Mouse (Mus musculus) forebrain, embryonic 16.5 days (tissue): ENCODE data around the gene Scgb1c1. TPM values are rescaled to one million over a fixed set of nuclear protein-coding genes. Genes with fewer than 3 reads are reported as not detected.

ENCODE experiments used
- ATAC-seq: fragments of 200-750 bp; cut with Nextera tagmentation; 2 replicates; pipeline ENCODE4 v1.8.0; 2017; ENCODE audit warnings: mild to moderate bottlenecking, moderate library complexity
- H3K27ac ChIP-seq: fragments of 300-500 bp; sonication (generic); 2 replicates; pipeline ENCODE4 v1.5.1; 2014; ENCODE audit warnings: low read length, control low read depth
- H3K27me3 ChIP-seq: fragments of 300-500 bp; sonication (generic); replicated peaks from 2 replicates; pipeline ENCODE4 v1.6.1; 2014; ENCODE audit warnings: low read length; ENCODE audit not compliant: control insufficient read depth, insufficient read depth
- H3K36me3 ChIP-seq: fragments of 300-500 bp; sonication (generic); 2 replicates; pipeline ENCODE4 v1.6.1; 2014; ENCODE audit not compliant: control insufficient read depth, insufficient read depth
- H3K4me1 ChIP-seq: fragments of 300-500 bp; sonication (generic); replicated peaks from 2 replicates; pipeline ENCODE4 v1.6.1; 2014; ENCODE audit warnings: low read length; ENCODE audit not compliant: control insufficient read depth, insufficient read depth
- H3K4me2 ChIP-seq: fragments of 300-500 bp; sonication (generic); 2 replicates; pipeline ENCODE4 v1.6.1; 2014; ENCODE audit warnings: mild to moderate bottlenecking, low read length, control low read depth
- H3K4me3 ChIP-seq: fragments of 300-500 bp; sonication (generic); replicated peaks from 2 replicates; pipeline ENCODE4 v1.5.1; 2014; ENCODE audit warnings: mild to moderate bottlenecking, low read length, control low read depth
- H3K9ac ChIP-seq: fragments of 300-500 bp; sonication (generic); replicated peaks from 2 replicates; pipeline ENCODE4 v1.6.1; 2014; ENCODE audit warnings: low read depth, low read length, control low read depth
- H3K9me3 ChIP-seq: fragments of 300-500 bp; sonication (generic); 2 replicates; pipeline ENCODE4 v1.6.1; 2016; ENCODE audit warnings: low read length; ENCODE audit not compliant: control insufficient read depth
- WGBS: fragments of 180-500 bp; shearing (Covaris S2); extraction: QIAGEN DNeasy Blood & Tissue Kit; methylation state at CpG from one replicate; pipeline ENCODE4 v1.1.7; 2014; 5-methylcytosine and 5-hydroxymethylcytosine counted together
- polyA plus RNA-seq: library from polyadenylated mRNA; unstranded; fragments of >200 nt; fragmentation: Nextera tagmentation; extraction: Ambion mirVana; gene quantifications from 2 replicates; pipeline ENCODE4 v1.2.1, GENCODE M21; 2015

The Scgb1c1 gene
- polyA plus RNA-seq, 1 experiment from 2014 or later = not detected

DNA sequence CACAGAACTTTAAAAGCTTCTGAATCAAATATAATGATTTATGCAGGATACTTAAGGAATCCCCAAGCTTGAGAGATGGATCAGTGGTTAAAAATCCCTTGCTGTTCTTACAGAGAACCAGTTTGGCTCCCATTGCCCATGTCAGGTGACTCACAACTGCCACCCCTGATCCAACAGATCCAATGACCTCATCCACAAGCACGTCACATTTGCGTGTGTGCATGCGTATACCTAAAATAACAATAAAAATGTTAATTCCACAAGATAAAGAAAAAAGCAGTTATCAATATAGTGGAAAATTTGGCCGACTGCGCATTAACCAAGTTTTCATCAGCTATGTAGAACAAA, 24.1 kb upstream of the Scgb1c1 start:
- H3K4me3 ChIP-seq = peak overlapping the region; percentile 55
- ATAC-seq = peak; percentile 71
- H3K4me2 ChIP-seq = peak overlapping the region; percentile 76
- peaks cover 9% of the 10 kb centered on the region for H3K27me3 ChIP-seq
- 39% methylated on average over 5 of the region's 5 CpGs for WGBS
- peaks cover 10% of the 10 kb centered on the region for H3K4me1 ChIP-seq
- H3K9ac ChIP-seq = peak overlapping the region; percentile 57
- peak overlapping the region; percentile 38 for H3K27ac ChIP-seq
- H3K9me3 ChIP-seq = no peaks in the 10 kb centered on the region
- H3K36me3 ChIP-seq = no peaks in the 10 kb centered on the region

DNA sequence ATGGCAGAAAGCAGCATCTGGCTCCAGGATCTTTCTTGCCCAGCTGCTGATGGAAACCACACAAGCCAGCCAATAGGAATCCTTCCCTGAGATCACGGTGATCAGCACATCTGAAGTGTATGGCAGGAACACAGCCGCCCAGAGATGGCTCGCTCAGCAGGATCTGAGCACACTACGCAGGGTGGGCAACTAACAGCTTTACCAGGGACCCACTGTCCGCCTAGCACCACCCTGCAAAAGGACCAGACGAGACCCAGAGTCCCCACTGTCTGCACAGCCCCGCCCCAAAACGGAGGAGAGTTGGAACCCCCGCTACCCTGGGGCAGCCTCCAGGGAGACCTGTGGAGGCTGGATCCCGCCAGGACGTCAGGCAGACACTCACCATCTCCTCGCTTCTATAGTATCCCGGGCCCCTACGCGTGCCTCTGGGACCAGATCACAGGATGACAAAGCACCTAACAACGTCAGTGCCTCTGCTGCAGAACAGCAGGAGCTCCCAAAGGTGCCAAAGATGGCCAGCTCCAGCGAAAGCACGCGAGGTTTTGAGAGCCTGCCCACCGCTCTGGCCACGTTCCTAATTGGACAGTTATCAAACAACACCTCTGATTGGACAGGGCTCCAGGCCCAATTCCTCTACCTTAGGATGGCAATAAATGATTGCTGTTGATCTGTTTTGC, 23.6 kb upstream of the Scgb1c1 start, which contains the start of gene Zfp941:
Gene Zfp941 (minus strand): TSS at position 526 of the 677 bp plus-strand sequence.
- WGBS = under 1% methylated on average over 21 of the region's 21 CpGs
- Histone ChIP-seq H3K4me3 (peak within 1 kb of the TSS; percentile 55), H3K27me3 (peaks cover 9% of the 10 kb centered on the region), H3K36me3 (no peaks in the 10 kb centered on the region), H3K4me1 (peaks cover 10% of the 10 kb centered on the region), H3K27ac (peak within 1 kb of the TSS; percentile 38), H3K9ac (peak within 1 kb of the TSS; percentile 57), H3K4me2 (peak within 1 kb of the TSS; percentile 76), H3K9me3 (no peaks in the 10 kb centered on the region)
- ATAC-seq = peak; percentile 94

DNA sequence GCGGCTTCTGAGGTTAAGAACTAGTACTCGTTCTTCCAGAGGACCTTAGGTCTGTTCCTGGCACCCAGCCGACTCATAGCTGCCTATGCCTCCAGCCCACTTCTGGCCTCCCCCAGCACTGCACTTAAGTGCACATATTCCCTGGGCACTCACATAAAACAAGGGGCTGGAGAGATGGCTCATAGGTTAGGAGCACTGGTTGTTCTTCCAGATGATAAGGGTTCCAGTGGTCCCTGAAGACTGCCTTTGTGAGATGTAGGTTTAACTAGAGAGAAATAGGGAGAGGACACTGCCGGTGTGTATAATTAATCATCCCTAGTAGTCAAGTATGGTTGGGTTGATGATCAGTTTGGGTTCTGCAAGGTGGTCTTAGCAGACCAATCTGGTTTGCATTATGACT, 22.6 kb upstream of the Scgb1c1 start:
- no peak overlapping the region for H3K4me2 ChIP-seq
- peaks cover 9% of the 10 kb centered on the region for H3K27me3 ChIP-seq
- H3K9me3 ChIP-seq = no peaks in the 10 kb centered on the region
- no peak overlapping the region for H3K9ac ChIP-seq
- 96% methylated on average over 4 of the region's 4 CpGs for WGBS
- no peak overlapping the region for H3K4me3 ChIP-seq
- no peak overlapping the region for H3K27ac ChIP-seq
- peaks cover 10% of the 10 kb centered on the region for H3K4me1 ChIP-seq
- ATAC-seq = no peak
- no peaks in the 10 kb centered on the region for H3K36me3 ChIP-seq

DNA sequence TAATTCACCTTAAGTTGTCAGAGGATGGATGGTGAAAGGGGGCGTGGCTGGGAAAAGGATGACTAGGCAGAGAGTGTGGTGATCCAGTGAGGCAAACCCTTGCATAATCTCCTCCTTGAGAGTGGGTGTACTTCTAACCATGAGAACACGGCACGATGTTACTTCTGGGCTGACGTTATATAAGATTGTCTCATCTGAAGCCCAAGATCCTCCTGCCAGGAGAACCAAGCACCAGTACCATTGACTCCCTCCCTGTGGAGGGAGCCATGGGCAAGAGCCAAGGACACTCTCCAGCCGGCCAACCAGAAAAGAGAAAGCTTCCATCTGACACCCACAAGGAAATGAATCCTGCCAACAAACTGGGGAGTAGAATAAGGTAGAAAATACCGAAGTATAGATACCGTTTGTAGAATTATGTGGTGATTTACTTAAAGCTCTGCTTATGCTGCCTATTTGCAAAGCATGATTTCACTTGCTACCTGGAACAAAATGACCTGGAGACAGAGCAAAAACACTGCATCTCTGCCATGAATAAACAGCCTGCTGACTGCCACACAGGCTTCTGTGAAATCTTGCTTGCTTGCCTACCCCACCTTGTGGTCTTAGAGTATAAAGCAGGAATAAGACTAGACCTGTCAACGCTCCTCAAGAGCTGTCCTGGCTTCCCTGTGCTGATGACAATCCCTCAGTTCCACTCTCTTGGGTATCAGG, 17.0 kb upstream of the Scgb1c1 start:
- no peaks in the 10 kb centered on the region for H3K9me3 ChIP-seq
- peaks cover 5% of the 10 kb centered on the region; the same call in 1 of the 2 replicates for H3K27me3 ChIP-seq
- H3K27ac ChIP-seq = no peak overlapping the region
- 34% methylated on average over 8 of the region's 8 CpGs for WGBS
- H3K36me3 ChIP-seq = no peaks in the 10 kb centered on the region
- H3K4me3 ChIP-seq = no peak overlapping the region
- no peaks in the 10 kb centered on the region for H3K4me1 ChIP-seq
- no peak overlapping the region for H3K4me2 ChIP-seq
- no peak overlapping the region for H3K9ac ChIP-seq
- ATAC-seq = 0 out of 2 replicates have a peak, but pooled peaks have one; percentile 43

DNA sequence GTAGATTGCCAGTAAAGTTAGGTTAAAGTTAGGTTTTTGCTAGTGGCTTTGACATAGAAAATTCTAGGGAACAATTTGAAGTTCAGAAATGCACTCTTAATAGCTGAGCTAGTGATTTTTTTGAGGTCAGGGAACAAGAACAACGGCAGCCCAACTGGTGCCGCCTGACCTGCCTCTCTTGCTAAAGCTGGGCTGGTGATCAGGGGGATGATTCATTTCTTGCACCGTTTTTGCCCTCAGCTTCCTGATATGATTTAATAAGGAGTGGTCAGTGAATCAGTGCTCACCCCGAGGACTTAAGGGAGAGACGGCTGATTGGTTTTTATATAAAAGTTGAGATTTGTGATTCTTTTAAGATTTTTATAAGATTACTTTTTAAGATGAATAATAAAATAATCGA, 13.9 kb upstream of the Scgb1c1 start:
- ATAC-seq = no peak

DNA sequence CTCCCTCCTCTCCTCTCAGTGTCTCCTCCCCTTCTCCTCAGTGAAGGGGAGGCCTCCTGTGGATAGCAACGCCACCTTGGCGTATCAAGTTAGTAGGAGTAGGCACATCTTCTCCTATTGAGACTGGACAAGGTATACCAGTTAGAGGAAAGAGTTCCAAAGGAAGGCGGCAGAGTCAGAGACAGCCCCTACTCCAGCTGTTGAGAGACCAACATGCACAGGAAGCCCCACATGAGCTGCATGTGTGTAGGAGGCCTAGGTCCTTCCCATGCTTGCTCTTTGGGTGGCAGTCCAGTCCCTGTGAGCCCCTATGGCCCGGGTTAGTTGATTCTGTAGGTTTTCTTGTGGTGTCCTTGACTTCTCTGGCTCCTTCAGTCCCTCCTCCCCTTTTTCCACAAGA, 12.0 kb upstream of the Scgb1c1 start:
- no peaks in the 10 kb centered on the region for H3K27me3 ChIP-seq
- ATAC-seq = no peak

More for the DNA sequence above, 13.9 kb upstream of the Scgb1c1 start:
- no peaks in the 10 kb centered on the region for H3K9me3 ChIP-seq
- no peak overlapping the region for H3K4me2 ChIP-seq
- H3K27ac ChIP-seq = no peak overlapping the region
- 79% methylated on average over 6 of the region's 6 CpGs for WGBS
- H3K4me3 ChIP-seq = no peak overlapping the region
- H3K9ac ChIP-seq = no peak overlapping the region
- H3K27me3 ChIP-seq = no peaks in the 10 kb centered on the region
- H3K4me1 ChIP-seq = no peaks in the 10 kb centered on the region
- H3K36me3 ChIP-seq = no peaks in the 10 kb centered on the region

DNA sequence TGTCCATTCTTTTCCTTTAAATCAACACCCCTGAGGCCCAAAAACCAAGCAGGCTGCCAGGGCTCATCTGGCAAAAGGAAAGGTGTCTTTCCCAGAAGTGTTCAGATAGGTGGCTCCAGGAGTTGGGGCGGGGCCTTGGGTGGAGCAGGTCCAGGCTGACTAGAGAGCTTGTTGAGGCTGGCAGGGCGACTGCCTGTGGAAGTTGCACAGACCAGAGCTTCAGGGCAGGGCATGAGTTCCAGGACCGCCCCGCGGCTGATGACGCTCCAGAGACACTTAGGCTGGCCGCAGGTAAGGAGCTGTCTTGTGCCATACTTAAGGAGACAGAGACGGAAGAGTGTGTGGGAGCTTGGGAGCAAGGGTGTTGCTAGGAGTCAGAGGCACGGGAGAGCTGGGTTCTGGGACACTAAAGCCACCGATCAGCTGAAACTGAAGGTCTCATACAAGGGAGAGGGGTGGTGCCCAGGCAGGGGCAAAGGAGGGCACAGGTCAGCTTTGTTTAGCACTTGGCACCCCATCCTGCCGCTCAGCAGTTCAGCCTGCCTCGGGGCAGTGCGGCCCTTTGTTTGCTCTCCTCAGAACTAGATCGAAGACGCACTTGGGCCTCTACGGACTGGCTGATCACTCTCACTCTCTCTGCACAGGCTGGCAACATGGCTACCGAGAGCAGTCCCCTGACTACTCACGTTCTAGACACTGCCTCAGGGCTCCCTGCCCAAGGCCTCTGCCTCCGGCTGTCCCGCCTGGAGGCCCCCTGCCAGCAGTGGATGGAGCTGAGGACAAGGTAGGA, 10.2 kb upstream of the Scgb1c1 start, which contains the start of gene Urah:
Gene Urah (plus strand): TSS at position 51 of the 790 bp plus-strand sequence.
- Histone ChIP-seq H3K36me3 (no peaks in the 10 kb centered on the region), H3K9me3 (no peaks in the 10 kb centered on the region), H3K9ac (no peak within 1 kb of the TSS), H3K27me3 (no peaks in the 10 kb centered on the region), H3K27ac (no peak within 1 kb of the TSS), H3K4me1 (no peaks in the 10 kb centered on the region), H3K4me3 (no peak within 1 kb of the TSS), H3K4me2 (no peak within 1 kb of the TSS)
- 43% methylated on average over 20 of the region's 20 CpGs for WGBS
- no peak for ATAC-seq

More for the DNA sequence above, 12.0 kb upstream of the Scgb1c1 start:
- Histone ChIP-seq H3K9me3 (no peaks in the 10 kb centered on the region), H3K9ac (no peak overlapping the region), H3K4me3 (no peak overlapping the region), H3K36me3 (no peaks in the 10 kb centered on the region), H3K4me2 (no peak overlapping the region), H3K27ac (no peak overlapping the region), H3K4me1 (no peaks in the 10 kb centered on the region)
- WGBS = 87% methylated on average over 4 of the region's 4 CpGs

DNA sequence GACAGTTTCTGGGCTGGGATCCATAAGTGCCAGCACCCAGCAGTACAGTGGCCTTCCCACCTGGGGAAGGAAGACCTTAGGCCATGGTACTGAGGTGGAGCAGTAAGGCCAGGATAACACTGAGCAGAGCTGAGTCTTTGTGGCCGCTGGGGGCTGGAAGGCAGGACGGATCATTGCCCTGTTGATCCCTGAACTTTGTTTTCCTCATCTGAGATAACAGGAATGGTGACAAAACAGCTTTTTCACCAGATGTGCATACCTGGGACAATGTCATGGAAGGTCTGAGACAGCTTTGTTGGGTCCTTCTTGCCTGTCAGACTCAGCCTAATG, 9.6 kb upstream of the Scgb1c1 start:
- Histone ChIP-seq H3K9ac (no peak overlapping the region), H3K36me3 (no peaks in the 10 kb centered on the region), H3K27ac (no peak overlapping the region), H3K9me3 (no peaks in the 10 kb centered on the region), H3K27me3 (no peaks in the 10 kb centered on the region; the same call in 1 of the 2 replicates), H3K4me3 (no peak overlapping the region), H3K4me1 (no peaks in the 10 kb centered on the region), H3K4me2 (no peak overlapping the region)
- ATAC-seq = no peak
- 76% methylated on average over 2 of the region's 2 CpGs for WGBS
